In the genomic region with DNA sequence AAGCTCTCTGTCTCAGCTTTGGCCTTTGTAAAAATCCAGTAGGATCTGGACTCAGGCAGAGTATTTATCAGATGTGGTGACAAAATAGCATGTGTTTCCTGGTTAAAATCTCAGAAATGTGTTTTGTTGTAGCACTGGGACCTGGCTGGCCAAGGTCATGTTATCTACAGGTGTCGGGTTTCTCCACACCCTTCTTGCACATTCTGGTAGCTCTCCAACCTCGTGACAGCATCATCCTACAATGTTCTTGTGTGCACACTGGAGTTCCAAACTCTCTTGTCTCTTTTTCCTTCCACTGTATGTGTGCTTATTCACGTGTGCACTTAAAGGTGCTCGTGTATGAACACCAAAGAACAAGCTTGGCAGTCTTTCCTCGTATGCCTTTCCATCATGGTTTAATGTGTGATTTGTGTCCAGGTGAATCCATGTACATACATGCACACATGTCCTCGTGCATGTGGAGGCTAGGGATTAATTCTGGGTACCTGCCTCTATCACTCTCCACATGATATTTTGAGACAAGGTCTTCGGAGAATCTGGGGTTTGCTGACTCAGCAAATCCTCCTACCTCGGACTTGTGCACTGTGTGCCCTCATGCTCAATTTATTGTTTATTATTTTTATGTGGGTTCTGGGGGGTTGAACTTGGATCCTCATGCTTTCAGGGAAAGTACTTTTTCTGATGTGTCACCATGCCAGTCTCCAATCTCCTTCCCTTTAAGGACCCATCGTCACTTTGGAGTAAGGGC, we compare ENCODE assay signal across 21 mouse cellular contexts. TPM values are rescaled to one million over a fixed set of nuclear protein-coding genes. Genes with fewer than 3 reads are reported as not detected.
"Had no signal": no experiment of that assay in that cellular context is flagged by ENCODE, and none has a peak within 500 bp of the region (broad histone marks: within the 10 kb centered on the region; RNA-seq: fewer than 3 reads in every experiment).

No protein-coding gene starts in this region.

- H3K9ac ChIP-seq: kidney, embryonic 15.5 days; liver, embryonic 13.5 days; lung, embryonic 14.5 days; midbrain, embryonic 12.5 days; midbrain, embryonic 15.5 days; neural tube, embryonic 12.5 days; neural tube, embryonic 15.5 days had no signal

- H3K4me3 ChIP-seq: kidney, embryonic 15.5 days; left cerebral cortex, adult 2 months; liver, embryonic 13.5 days; midbrain, embryonic 12.5 days; midbrain, embryonic 15.5 days; neural tube, embryonic 12.5 days; neural tube, embryonic 15.5 days had no signal

- ATAC-seq: lung, postnatal 0 days; midbrain, embryonic 15.5 days had no signal

- H3K27ac ChIP-seq: kidney, embryonic 15.5 days; left cerebral cortex, adult 2 months; liver, embryonic 13.5 days; macrophage; midbrain, embryonic 12.5 days; midbrain, embryonic 15.5 days; neural tube, embryonic 12.5 days; neural tube, embryonic 15.5 days had no signal

- H3K27me3 ChIP-seq: kidney, embryonic 15.5 days; liver, embryonic 13.5 days; midbrain, embryonic 12.5 days; midbrain, embryonic 15.5 days; neural tube, embryonic 12.5 days; neural tube, embryonic 15.5 days had no signal

- DNase-seq: kidney, postnatal 10 days; kidney, postnatal 36 days; layer of hippocampus, postnatal 36 days; liver, embryonic 13.5 days; lung, embryonic 14.5 days; retina, postnatal 1 day; right cerebral cortex, postnatal 25 days; thymus, adult 2 months; thymus, postnatal 25 days had no signal

- H3K36me3 ChIP-seq: kidney, embryonic 15.5 days; liver, embryonic 13.5 days; midbrain, embryonic 12.5 days; midbrain, embryonic 15.5 days; neural tube, embryonic 12.5 days; neural tube, embryonic 15.5 days had no signal

- H3K4me2 ChIP-seq: kidney, embryonic 15.5 days; liver, embryonic 13.5 days; lung, embryonic 14.5 days; midbrain, embryonic 12.5 days; midbrain, embryonic 15.5 days; neural tube, embryonic 12.5 days; neural tube, embryonic 15.5 days had no signal

- H3K9me3 ChIP-seq: kidney, embryonic 15.5 days; liver, embryonic 13.5 days; midbrain, embryonic 12.5 days; midbrain, embryonic 15.5 days; neural tube, embryonic 12.5 days; neural tube, embryonic 15.5 days had no signal

RNA-seq across cellular contexts. Expression of a gene that starts 35.5 kb away (rescaled TPM):
- total RNA-seq: layer of hippocampus, adult 8-10 months; left cerebral cortex, postnatal 10 days; left cerebral cortex, postnatal 36 days had no signal
- polyA plus RNA-seq: limb, embryonic 11.5 days; midbrain, embryonic 12.5 days; midbrain, embryonic 15.5 days; neural tube, embryonic 15.5 days had no signal
